Mouse (Mus musculus) hindbrain, embryonic 12.5 days (tissue): ENCODE measurements around the gene Ush1c. TPM values are rescaled to one million over a fixed set of nuclear protein-coding genes. Genes with fewer than 3 reads are reported as not detected.

Experiments
- ATAC-seq: fragments of 200-750 bp; cut with Nextera tagmentation; 2 replicates; pipeline ENCODE4 v1.8.0; 2017; ENCODE audit warnings: moderate TSS enrichment; ENCODE audit not compliant: low FRiP score
- H3K27ac ChIP-seq: fragments of 300-500 bp; sonication (generic); 2 replicates; pipeline ENCODE4 v1.5.1; 2016; ENCODE audit warnings: mild to moderate bottlenecking
- H3K27me3 ChIP-seq: fragments of 300-500 bp; sonication (generic); 2 replicates; pipeline ENCODE4 v1.6.1; 2016; ENCODE audit warnings: mild to moderate bottlenecking
- H3K36me3 ChIP-seq: fragments of 300-500 bp; sonication (generic); 2 replicates; pipeline ENCODE4 v1.6.1; 2016; ENCODE audit warnings: mild to moderate bottlenecking
- H3K4me1 ChIP-seq: fragments of 300-500 bp; sonication (generic); 2 replicates; pipeline ENCODE4 v1.6.1; 2016
- H3K4me2 ChIP-seq: fragments of 300-500 bp; sonication (generic); replicated peaks from 2 replicates; pipeline ENCODE4 v1.6.1; 2016; ENCODE audit warnings: mild to moderate bottlenecking
- H3K4me3 ChIP-seq: fragments of 300-500 bp; sonication (generic); 2 replicates; pipeline ENCODE4 v1.5.1; 2016; ENCODE audit warnings: mild to moderate bottlenecking
- H3K9ac ChIP-seq: fragments of 300-500 bp; sonication (generic); 2 replicates; pipeline ENCODE4 v1.6.1; 2016; ENCODE audit warnings: mild to moderate bottlenecking, moderate library complexity
- H3K9me3 ChIP-seq: fragments of 300-500 bp; sonication (generic); replicated peaks from 2 replicates; pipeline ENCODE4 v1.6.1; 2016; ENCODE audit warnings: mild to moderate bottlenecking
- WGBS: fragments of 180-500 bp; shearing (Covaris S2); methylation state at CpG from one replicate; pipeline ENCODE4 v1.1.7; 2016; 5-methylcytosine and 5-hydroxymethylcytosine counted together
- polyA plus RNA-seq: library from polyadenylated mRNA; unstranded; fragments of >200 nt; fragmentation: Nextera tagmentation; extraction: Ambion mirVana; gene quantifications from 2 replicates; pipeline ENCODE4 v1.2.1, GENCODE M21; 2016

The Ush1c gene
- polyA plus RNA-seq, 1 experiment from 2014 or later: 4.1 TPM

GRCm38 (mm10) chr7:46161615-46162014 is 76.7 kb downstream of the Ush1c start:
- H3K9me3 ChIP-seq: no peaks in the 10 kb centered on the region
- no peak for ATAC-seq
- no peaks in the 10 kb centered on the region for H3K36me3 ChIP-seq
- no peaks in the 10 kb centered on the region for H3K4me1 ChIP-seq
- no peak overlapping the region for H3K27ac ChIP-seq
- no peak overlapping the region for H3K9ac ChIP-seq
- no peak overlapping the region for H3K4me3 ChIP-seq
- WGBS: 27% methylated on average over 3 of the region's 3 CpGs
- no peaks in the 10 kb centered on the region; the same call in none of the 2 replicates for H3K27me3 ChIP-seq
- no peak overlapping the region for H3K4me2 ChIP-seq

GRCm38 (mm10) chr7:46157746-46158145 is 80.6 kb downstream of the Ush1c start:
- Histone ChIP-seq H3K36me3 (no peaks in the 10 kb centered on the region), H3K4me1 (peaks cover 18% of the 10 kb centered on the region), H3K9me3 (no peaks in the 10 kb centered on the region), H3K4me2 (no peak overlapping the region), H3K4me3 (no peak overlapping the region), H3K27ac (no peak overlapping the region), H3K27me3 (no peaks in the 10 kb centered on the region; the same call in 1 of the 2 replicates), H3K9ac (no peak overlapping the region)
- 68% methylated on average over 7 of the region's 7 CpGs for WGBS
- ATAC-seq: no peak

DNA sequence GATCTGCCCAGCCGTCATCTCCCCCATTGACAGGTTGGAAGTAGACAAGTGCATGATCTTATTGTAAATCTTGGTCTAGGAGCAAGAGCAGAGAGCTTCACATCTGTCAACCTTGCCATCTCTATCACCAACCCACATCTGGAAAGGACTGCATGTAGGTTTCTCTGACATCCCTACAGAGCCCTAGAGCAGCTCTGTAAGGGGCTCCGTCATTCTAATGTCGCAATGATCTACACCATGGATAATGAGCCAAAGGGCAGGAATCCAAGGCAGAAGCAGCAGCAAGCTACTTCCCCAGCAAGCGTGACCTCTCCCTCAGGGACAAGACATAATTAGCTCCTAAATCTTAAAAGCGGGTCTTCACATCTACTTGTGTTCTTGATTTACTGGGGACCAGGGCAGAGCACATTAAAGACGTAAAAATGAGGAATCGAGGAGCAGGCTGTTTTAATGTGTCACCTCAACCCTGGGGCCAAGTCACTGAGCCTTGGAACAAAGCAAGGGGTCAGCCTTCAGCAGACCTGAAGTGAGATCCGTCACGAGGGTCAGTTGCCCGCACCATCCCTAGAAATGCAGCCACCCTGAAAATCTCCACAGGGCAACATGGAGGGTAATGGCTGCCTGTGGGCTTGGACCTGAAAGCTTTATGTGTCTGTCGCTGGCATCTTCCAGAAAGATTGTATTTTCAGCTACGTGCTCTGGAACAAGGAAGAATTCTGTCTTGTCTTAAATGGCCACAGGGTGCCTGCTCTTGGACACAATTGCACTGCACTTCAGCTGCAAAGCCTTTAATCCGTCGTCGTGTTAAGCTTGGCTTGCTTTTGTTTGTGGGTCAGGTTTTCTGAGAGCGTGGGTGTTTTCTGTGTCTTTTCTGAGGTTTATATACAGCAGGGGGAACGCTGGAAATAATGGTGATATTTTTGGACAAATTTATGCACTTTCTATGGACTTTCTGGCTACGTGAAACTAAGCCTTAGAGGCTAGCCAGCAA is 83.5 kb downstream of the Ush1c start:
- H3K9ac ChIP-seq: no peak overlapping the region
- no peak overlapping the region for H3K4me2 ChIP-seq
- 50% methylated on average over 18 of the region's 18 CpGs for WGBS
- no peaks in the 10 kb centered on the region for H3K9me3 ChIP-seq
- no peaks in the 10 kb centered on the region for H3K36me3 ChIP-seq
- no peak for ATAC-seq
- no peak overlapping the region; the same call in 1 of the 2 replicates for H3K27ac ChIP-seq
- peaks cover 19% of the 10 kb centered on the region for H3K4me1 ChIP-seq
- H3K27me3 ChIP-seq: no peaks in the 10 kb centered on the region; the same call in 1 of the 2 replicates
- H3K4me3 ChIP-seq: no peak overlapping the region

- Histone ChIP-seq H3K9me3 (no peaks in the 10 kb centered on the region), H3K36me3 (no peaks in the 10 kb centered on the region), H3K27ac (no peak overlapping the region), H3K4me1 (peaks cover 19% of the 10 kb centered on the region), H3K4me2 (no peak overlapping the region), H3K9ac (no peak overlapping the region), H3K4me3 (no peak overlapping the region), H3K27me3 (no peaks in the 10 kb centered on the region; the same call in 1 of the 2 replicates)
- ATAC-seq: no peak
- 72% methylated on average over 9 of the region's 9 CpGs for WGBS
These were observed 85.4 kb downstream of the Ush1c start for GRCm38 (mm10) chr7:46152819-46153351.

GRCm38 (mm10) chr7:46147417-46147816 is 90.9 kb downstream of the Ush1c start:
- no peak overlapping the region for H3K4me3 ChIP-seq
- H3K9ac ChIP-seq: no peak overlapping the region
- peaks cover 17% of the 10 kb centered on the region for H3K4me1 ChIP-seq
- no peak overlapping the region for H3K4me2 ChIP-seq
- no peaks in the 10 kb centered on the region for H3K36me3 ChIP-seq
- 0 out of 2 replicates have a peak overlapping the region, but pooled peaks have one; percentile 68 for H3K27ac ChIP-seq
- no peaks in the 10 kb centered on the region for H3K9me3 ChIP-seq
- ATAC-seq: no peak
- H3K27me3 ChIP-seq: no peaks in the 10 kb centered on the region
- WGBS: 90% methylated on average over 7 of the region's 7 CpGs

DNA sequence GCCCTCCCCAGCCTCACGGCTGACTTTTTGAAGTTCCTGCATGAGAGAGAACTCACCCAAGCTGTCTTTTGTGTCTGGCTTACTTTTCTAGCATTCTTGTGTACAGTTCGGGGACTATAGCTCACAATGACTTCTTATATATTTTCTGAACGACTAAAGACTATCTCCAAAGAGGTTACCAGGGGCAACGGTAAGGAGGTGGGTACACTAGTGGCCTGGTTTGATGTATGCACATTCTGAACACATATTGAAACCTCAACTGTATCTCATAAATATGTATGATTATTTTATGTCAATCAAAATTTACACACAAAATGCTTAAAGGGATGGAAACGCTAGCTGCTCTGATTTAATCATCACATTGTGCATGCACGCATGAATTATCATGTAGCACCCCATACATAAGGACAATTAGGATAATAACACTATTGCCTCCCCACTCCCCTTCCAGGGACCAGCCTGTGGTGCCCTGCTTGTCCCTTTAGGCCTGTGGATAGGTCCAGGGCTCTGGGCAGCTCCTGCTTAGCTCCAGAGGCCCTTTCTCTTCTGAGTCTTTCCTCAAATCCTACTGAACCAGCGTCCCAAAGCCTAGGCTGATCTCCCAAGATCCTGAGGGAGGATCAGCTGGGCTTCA is 91.5 kb downstream of the Ush1c start:
- H3K27ac ChIP-seq: peak overlapping the region; percentile 68; the same call in 1 of the 2 replicates
- peak; percentile 35; the same call in 1 of the 2 replicates for ATAC-seq
- H3K27me3 ChIP-seq: no peaks in the 10 kb centered on the region
- H3K9ac ChIP-seq: no peak overlapping the region
- H3K4me1 ChIP-seq: peaks cover 17% of the 10 kb centered on the region
- H3K9me3 ChIP-seq: no peaks in the 10 kb centered on the region
- WGBS: 69% methylated on average over 7 of the region's 7 CpGs
- no peaks in the 10 kb centered on the region for H3K36me3 ChIP-seq
- no peak overlapping the region for H3K4me3 ChIP-seq
- H3K4me2 ChIP-seq: no peak overlapping the region

Other genes with a start within 250 kb of the Ush1c start
- gene Abcc6, start 208.2 kb downstream of the Ush1c start, polyA plus RNA-seq: 0.19 and 0.38 TPM in 2 replicates
- 35.3 and 35.8 TPM in 2 replicates for gene Nomo1, start 204.8 kb downstream of the Ush1c start, polyA plus RNA-seq
- gene Kcnj11, start 137.7 kb downstream of the Ush1c start, polyA plus RNA-seq: 0.51 and 0.61 TPM in 2 replicates
- 2.0 and 2.6 TPM in 2 replicates for gene Abcc8, start 58.5 kb downstream of the Ush1c start, polyA plus RNA-seq
- 1.4 and 4.5 TPM in 2 replicates for gene Otog, start 2.5 kb upstream of the Ush1c start, polyA plus RNA-seq
- 2.6 and 12.1 TPM in 2 replicates for gene Myod1, start 138.0 kb upstream of the Ush1c start, polyA plus RNA-seq
- 8.2 and 9.8 TPM in 2 replicates for gene Kcnc1, start 158.0 kb upstream of the Ush1c start, polyA plus RNA-seq